Mouse (Mus musculus): ENCODE measurements around the gene Babam2. TPM values are rescaled to one million over a fixed set of nuclear protein-coding genes. Genes with fewer than 3 reads are reported as not detected.

The Babam2 gene
- polyA plus RNA-seq, 2 experiments = 15.3 to 21.2 TPM

- ATAC-seq (ENCODE audit: insufficient read depth) (no peak), DNase-seq (ENCODE audit: low read depth in 3 of 3, low spot score in 3 of 3) (peak in 1 of 3 experiments; percentile 9)
- Histone ChIP-seq H3K9me3 (ENCODE audit: control insufficient read depth, low read length) (no peaks in the 10 kb centered on the region), H3K27me3 (ENCODE audit: control insufficient read depth, insufficient read depth, low read length) (no peaks in the 10 kb centered on the region), H3K9ac (replicated peaks) (no peak overlapping the region), H3K4me2 (ENCODE audit: low read depth) (no peak overlapping the region), H3K4me1 (replicated peaks; ENCODE audit: control insufficient read depth in 2 of 2, insufficient read depth in 2 of 2, low read length in 1 of 2) (peaks cover 0 to 1% of the 10 kb centered on the region in 2 experiments; a peak in 3 of 4 replicates), H3K27ac (no peak overlapping the region), H3K4me3 (ENCODE audit: insufficient read depth in 1 of 2, low read depth in 2 of 2, low read length in 2 of 2) (no peak overlapping the region), H3K36me3 (replicated peaks; ENCODE audit: control insufficient read depth, insufficient read depth, low read depth) (no peaks in the 10 kb centered on the region)
- WGBS (ENCODE audit: insufficient replicate concordance) = 23% methylated on average over 3 of the region's 3 CpGs
- no peak for TF ChIP-seq CTCF (IDR thresholded peaks at IDR 0.05; ENCODE audit: low read depth)
- no peak for TF ChIP-seq EP300 (IDR thresholded peaks at IDR 0.05; ENCODE audit: low read depth)
Observed at GRCm38 (mm10) chr5:32077139-32077538, 379.7 kb downstream of the Babam2 start.

- Histone ChIP-seq H3K27ac (no peak overlapping the region), H3K9ac (replicated peaks) (no peak overlapping the region), H3K4me1 (replicated peaks; ENCODE audit: control insufficient read depth in 2 of 2, insufficient read depth in 2 of 2, low read length in 1 of 2) (peaks cover 0 to 1% of the 10 kb centered on the region in 2 experiments; a peak in 3 of 4 replicates), H3K4me2 (ENCODE audit: low read depth) (no peak overlapping the region), H3K4me3 (ENCODE audit: insufficient read depth in 1 of 2, low read depth in 2 of 2, low read length in 2 of 2) (no peak overlapping the region), H3K27me3 (ENCODE audit: control insufficient read depth, insufficient read depth, low read length) (no peaks in the 10 kb centered on the region), H3K9me3 (ENCODE audit: control insufficient read depth, low read length) (no peaks in the 10 kb centered on the region), H3K36me3 (replicated peaks; ENCODE audit: control insufficient read depth, insufficient read depth, low read depth) (no peaks in the 10 kb centered on the region)
- no peak for TF ChIP-seq CTCF (IDR thresholded peaks at IDR 0.05; ENCODE audit: low read depth)
- TF ChIP-seq EP300 (IDR thresholded peaks at IDR 0.05; ENCODE audit: low read depth) = no peak
- WGBS (ENCODE audit: insufficient replicate concordance) = 69% methylated on average over 4 of the region's 4 CpGs
- ATAC-seq (ENCODE audit: insufficient read depth) (no peak), DNase-seq (ENCODE audit: low read depth in 3 of 3, low spot score in 3 of 3) (no peak)
Observed at GRCm38 (mm10) chr5:32078986-32079385, 381.5 kb downstream of the Babam2 start.

GRCm38 (mm10) chr5:32080490-32081219 is 383.2 kb downstream of the Babam2 start:
- Histone ChIP-seq H3K4me2 (ENCODE audit: low read depth) (no peak overlapping the region), H3K4me3 (ENCODE audit: insufficient read depth in 1 of 2, low read depth in 2 of 2, low read length in 2 of 2) (no peak overlapping the region), H3K36me3 (replicated peaks; ENCODE audit: control insufficient read depth, insufficient read depth, low read depth) (no peaks in the 10 kb centered on the region), H3K27ac (no peak overlapping the region), H3K4me1 (replicated peaks; ENCODE audit: control insufficient read depth in 2 of 2, insufficient read depth in 2 of 2, low read length in 1 of 2) (peaks cover 0 to 1% of the 10 kb centered on the region in 2 experiments; a peak in 2 of 4 replicates), H3K9ac (replicated peaks) (no peak overlapping the region), H3K27me3 (ENCODE audit: control insufficient read depth, insufficient read depth, low read length) (no peaks in the 10 kb centered on the region), H3K9me3 (ENCODE audit: control insufficient read depth, low read length) (no peaks in the 10 kb centered on the region)
- 41% methylated on average over 7 of the region's 7 CpGs for WGBS (ENCODE audit: insufficient replicate concordance)
- DNase-seq (ENCODE audit: low read depth in 3 of 3, low spot score in 3 of 3) (no peak), ATAC-seq (ENCODE audit: insufficient read depth) (no peak)
- no peak for TF ChIP-seq EP300 (IDR thresholded peaks at IDR 0.05; ENCODE audit: low read depth)

- H3K27me3 ChIP-seq (ENCODE audit: control insufficient read depth, insufficient read depth, low read length) = no peaks in the 10 kb centered on the region
- no peak overlapping the region for H3K4me3 ChIP-seq (ENCODE audit: insufficient read depth in 1 of 2, low read depth in 2 of 2, low read length in 2 of 2)
- ATAC-seq (ENCODE audit: insufficient read depth) (no peak), DNase-seq (ENCODE audit: low read depth in 3 of 3, low spot score in 3 of 3) (no peak)
- 80% methylated on average over 10 of the region's 10 CpGs for WGBS (ENCODE audit: insufficient replicate concordance)
- H3K36me3 ChIP-seq (replicated peaks; ENCODE audit: control insufficient read depth, insufficient read depth, low read depth) = no peaks in the 10 kb centered on the region
- no peak overlapping the region for H3K4me2 ChIP-seq (ENCODE audit: low read depth)
- H3K4me1 ChIP-seq (replicated peaks; ENCODE audit: control insufficient read depth in 2 of 2, insufficient read depth in 2 of 2, low read length in 1 of 2) = peaks cover 0 to 1% of the 10 kb centered on the region in 2 experiments; a peak in 1 of 4 replicates
- TF ChIP-seq EP300 (IDR thresholded peaks at IDR 0.05; ENCODE audit: low read depth) (no peak), CTCF (IDR thresholded peaks at IDR 0.05; ENCODE audit: low read depth) (no peak)
- H3K9ac ChIP-seq (replicated peaks) = no peak overlapping the region
- no peaks in the 10 kb centered on the region for H3K9me3 ChIP-seq (ENCODE audit: control insufficient read depth, low read length)
- no peak overlapping the region for H3K27ac ChIP-seq
Observed at GRCm38 (mm10) chr5:32084401-32084804, 386.9 kb downstream of the Babam2 start.

- no peak overlapping the region for H3K27ac ChIP-seq
- no peak overlapping the region for H3K4me2 ChIP-seq (ENCODE audit: low read depth)
- DNase-seq (ENCODE audit: low read depth in 3 of 3, low spot score in 3 of 3) (no peak), ATAC-seq (ENCODE audit: insufficient read depth) (no peak)
- no peaks in the 10 kb centered on the region for H3K27me3 ChIP-seq (ENCODE audit: control insufficient read depth, insufficient read depth, low read length)
- no peaks in the 10 kb centered on the region for H3K36me3 ChIP-seq (replicated peaks; ENCODE audit: control insufficient read depth, insufficient read depth, low read depth)
- H3K9me3 ChIP-seq (ENCODE audit: control insufficient read depth, low read length) = no peaks in the 10 kb centered on the region
- TF ChIP-seq EP300 (IDR thresholded peaks at IDR 0.05; ENCODE audit: low read depth) = no peak
- TF ChIP-seq CTCF (IDR thresholded peaks at IDR 0.05; ENCODE audit: low read depth) = no peak
- H3K4me3 ChIP-seq (ENCODE audit: insufficient read depth in 1 of 2, low read depth in 2 of 2, low read length in 2 of 2) = no peak overlapping the region
- H3K9ac ChIP-seq (replicated peaks) = no peak overlapping the region
- H3K4me1 ChIP-seq (replicated peaks; ENCODE audit: control insufficient read depth in 2 of 2, insufficient read depth in 2 of 2, low read length in 1 of 2) = peaks cover 0 to 1% of the 10 kb centered on the region in 2 experiments; a peak in 1 of 4 replicates
- WGBS (ENCODE audit: insufficient replicate concordance) = 50% methylated on average over 2 of the region's 2 CpGs
Observed at GRCm38 (mm10) chr5:32085566-32085965, 388.1 kb downstream of the Babam2 start.
